Mouse (Mus musculus) liver, postnatal 0 days (tissue): ENCODE measurements around the gene Nxpe4. TPM values are rescaled to one million over a fixed set of nuclear protein-coding genes. Genes with fewer than 3 reads are reported as not detected.

Experiments
- ATAC-seq: fragments of 200-750 bp; cut with Nextera tagmentation; 2 replicates; pipeline ENCODE4 v1.8.0; 2017; ENCODE audit warnings: mild to moderate bottlenecking, moderate library complexity
- DNase-seq: peaks from one replicate; pipeline ENCODE4 v3.0.0-alpha.2; 2016
- H3K27ac ChIP-seq: fragments of 300-500 bp; sonication (generic); 2 replicates; pipeline ENCODE4 v1.5.1; 2014; ENCODE audit warnings: antibody characterized with exemption, moderate library complexity, mild to moderate bottlenecking, low read depth
- H3K27me3 ChIP-seq: fragments of 300-500 bp; sonication (generic); 2 replicates; pipeline ENCODE4 v1.6.1; 2014; ENCODE audit warnings: low read length, control low read depth, mixed read lengths; ENCODE audit not compliant: insufficient read depth
- H3K36me3 ChIP-seq: fragments of 300-500 bp; sonication (generic); replicated peaks from 2 replicates; pipeline ENCODE4 v1.6.1; 2014; ENCODE audit warnings: mild to moderate bottlenecking, control low read depth, low read length, moderate library complexity, mixed read lengths; ENCODE audit not compliant: insufficient read depth
- H3K4me1 ChIP-seq: fragments of 300-500 bp; sonication (generic); 2 replicates; pipeline ENCODE4 v1.6.1; 2014; ENCODE audit warnings: antibody characterized with exemption, mild to moderate bottlenecking, control low read depth; ENCODE audit not compliant: insufficient read depth
- H3K4me2 ChIP-seq: fragments of 300-500 bp; sonication (generic); 2 replicates; pipeline ENCODE4 v1.6.1; 2014; ENCODE audit warnings: low read depth, mild to moderate bottlenecking, low read length, moderate library complexity, mixed read lengths
- H3K4me3 ChIP-seq: fragments of 300-500 bp; sonication (generic); 2 replicates; pipeline ENCODE4 v1.5.1; 2014; ENCODE audit warnings: low read depth, low read length
- H3K9ac ChIP-seq: fragments of 300-500 bp; sonication (generic); replicated peaks from 2 replicates; pipeline ENCODE4 v1.6.1; 2014; ENCODE audit warnings: mild to moderate bottlenecking, moderate library complexity
- H3K9me3 ChIP-seq: fragments of 300-500 bp; sonication (generic); 2 replicates; pipeline ENCODE4 v1.6.1; 2016; ENCODE audit warnings: mild to moderate bottlenecking, control low read depth, low read length, mixed read lengths
- CTCF ChIP-seq: sonication (generic); IDR thresholded peaks from 2 replicates; pipeline ENCODE4 v1.5.1; 2016; ENCODE audit warnings: antibody characterized with exemption, low read depth
- EP300 ChIP-seq: IDR thresholded peaks from 2 replicates; pipeline ENCODE4 v1.6.1; 2016; ENCODE audit warnings: antibody characterized with exemption, low read depth, mild to moderate bottlenecking
- WGBS: fragments of 180-500 bp; shearing (Covaris S2); extraction: QIAGEN DNeasy Blood & Tissue Kit; methylation state at CpG from one replicate; pipeline ENCODE4 v1.1.7; 2014; ENCODE audit not compliant: insufficient replicate concordance; 5-methylcytosine and 5-hydroxymethylcytosine counted together
- polyA plus RNA-seq: library from polyadenylated mRNA; unstranded; fragments of >200 nt; fragmentation: Nextera tagmentation; extraction: Ambion mirVana; gene quantifications from 2 replicates; pipeline ENCODE4 v1.2.1, GENCODE M21; 2015

Nxpe4 gene
- polyA plus RNA-seq, 1 experiment from 2014 or later, result 3.3 TPM

- Histone ChIP-seq H3K4me1 (no peaks in the 10 kb centered on the region), H3K9ac (no peak overlapping the region), H3K4me2 (no peak overlapping the region), H3K27ac (no peak overlapping the region), H3K27me3 (no peaks in the 10 kb centered on the region), H3K4me3 (no peak overlapping the region), H3K36me3 (no peaks in the 10 kb centered on the region), H3K9me3 (no peaks in the 10 kb centered on the region)
- no peak for TF ChIP-seq CTCF
- TF ChIP-seq EP300, result no peak
- ATAC-seq (no peak), DNase-seq (no peak)
- WGBS, result 82% methylated on average over 7 of the region's 7 CpGs
Observed at GRCm38 (mm10) chr9:48427176-48427575, 265.4 kb downstream of the Nxpe4 start.

DNA sequence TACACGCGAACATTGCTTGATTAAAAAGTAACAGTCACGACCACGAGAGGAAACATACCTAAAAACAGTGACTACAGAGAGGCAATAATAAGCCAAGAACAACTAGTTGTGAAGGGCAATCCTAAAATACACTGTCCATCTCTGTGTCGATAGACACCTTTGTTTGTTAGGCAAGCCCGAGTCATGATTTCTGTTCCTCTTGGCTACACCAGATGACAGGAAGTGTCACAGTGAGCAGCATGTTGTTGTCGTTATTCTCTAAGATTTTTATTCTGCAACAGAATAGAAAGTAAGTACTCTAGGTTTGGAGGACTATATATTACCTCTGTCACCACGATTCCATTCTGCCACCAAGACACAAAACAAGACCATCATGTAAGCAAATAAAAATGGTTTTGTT is 270.6 kb downstream of the Nxpe4 start:
- Histone ChIP-seq H3K4me3 (no peak overlapping the region), H3K27ac (no peak overlapping the region), H3K36me3 (no peaks in the 10 kb centered on the region), H3K9me3 (no peaks in the 10 kb centered on the region), H3K9ac (no peak overlapping the region), H3K4me2 (no peak overlapping the region), H3K4me1 (no peaks in the 10 kb centered on the region), H3K27me3 (no peaks in the 10 kb centered on the region)
- DNase-seq, result no peak
- 42% methylated on average over 8 of the region's 8 CpGs for WGBS
- no peak for ATAC-seq
- TF ChIP-seq EP300 (no peak), CTCF (no peak)

GRCm38 (mm10) chr9:48443873-48444272 is 282.1 kb downstream of the Nxpe4 start:
- H3K36me3 ChIP-seq, result no peaks in the 10 kb centered on the region
- H3K4me2 ChIP-seq, result no peak overlapping the region
- H3K9ac ChIP-seq, result no peak overlapping the region
- no peak overlapping the region for H3K4me3 ChIP-seq
- H3K9me3 ChIP-seq, result no peaks in the 10 kb centered on the region
- no peak for ATAC-seq
- H3K27me3 ChIP-seq, result no peaks in the 10 kb centered on the region
- 42% methylated on average over 1 of the region's 1 CpGs for WGBS
- no peaks in the 10 kb centered on the region for H3K4me1 ChIP-seq
- DNase-seq, result no peak
- H3K27ac ChIP-seq, result no peak overlapping the region
- TF ChIP-seq CTCF, result no peak
- TF ChIP-seq EP300, result no peak

DNA sequence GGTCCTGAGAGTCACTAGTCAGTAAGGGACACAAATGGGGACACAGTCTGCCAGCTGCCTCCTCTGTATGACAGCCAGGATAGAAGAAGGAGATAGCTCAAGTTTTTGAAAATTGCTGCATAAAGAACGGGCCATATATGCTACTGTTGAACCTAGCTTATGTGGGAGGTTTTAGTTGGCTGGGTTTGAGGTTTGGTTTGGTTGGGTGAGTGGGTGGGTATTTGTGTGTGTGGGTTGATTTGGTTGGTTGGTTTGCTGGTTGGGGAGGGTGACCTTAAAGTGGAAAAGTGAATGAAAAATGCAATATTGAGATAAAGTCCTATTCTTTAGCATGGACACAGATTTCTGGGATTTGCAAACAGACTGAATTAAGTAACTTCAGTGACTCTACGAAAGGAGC is 283.0 kb downstream of the Nxpe4 start:
- Histone ChIP-seq H3K27me3 (no peaks in the 10 kb centered on the region), H3K4me2 (no peak overlapping the region), H3K9ac (no peak overlapping the region), H3K4me1 (no peaks in the 10 kb centered on the region), H3K4me3 (no peak overlapping the region), H3K36me3 (no peaks in the 10 kb centered on the region), H3K27ac (no peak overlapping the region), H3K9me3 (no peaks in the 10 kb centered on the region)
- no peak for DNase-seq
- 65% methylated on average over 2 of the region's 2 CpGs for WGBS
- TF ChIP-seq EP300, result no peak
- TF ChIP-seq CTCF, result no peak
- no peak for ATAC-seq

DNA sequence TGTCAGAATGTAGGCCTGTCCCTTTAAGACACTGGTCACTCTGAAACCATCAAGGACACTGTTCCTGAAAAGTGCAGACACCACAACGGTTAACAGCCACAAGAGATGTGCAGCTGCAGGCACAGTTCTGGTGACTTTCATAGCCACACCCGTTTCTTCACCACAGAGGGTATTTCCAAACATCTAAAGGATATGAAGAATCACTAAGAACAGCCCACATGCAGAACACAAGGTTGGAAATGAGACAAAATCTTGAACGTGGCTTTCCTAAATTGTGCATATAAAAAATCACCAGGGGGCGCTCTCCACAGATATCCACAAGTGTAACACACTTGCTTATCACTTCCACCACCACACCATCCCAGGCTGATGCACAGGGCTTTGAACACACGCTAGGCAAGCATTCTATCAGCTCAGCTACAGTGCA is 286.0 kb downstream of the Nxpe4 start:
- ATAC-seq (0 out of 2 replicates have a peak, but pooled peaks have one; percentile 21), DNase-seq (peak; percentile 35)
- Histone ChIP-seq H3K9me3 (no peaks in the 10 kb centered on the region), H3K4me2 (no peak overlapping the region), H3K4me3 (no peak overlapping the region), H3K27me3 (no peaks in the 10 kb centered on the region), H3K9ac (no peak overlapping the region), H3K36me3 (no peaks in the 10 kb centered on the region), H3K4me1 (no peaks in the 10 kb centered on the region), H3K27ac (no peak overlapping the region)
- TF ChIP-seq CTCF (peak; percentile 76), EP300 (no peak)
- 25% methylated on average over 5 of the region's 5 CpGs for WGBS

Other genes starting within 250 kb of the Nxpe4 start
- gene Nxpe2, start 191.4 kb downstream of the Nxpe4 start, polyA plus RNA-seq, result 70.5 and 73.0 TPM in 2 replicates